Mouse (Mus musculus) MEL (cell line): ENCODE results near the gene Adamts18. TPM values are rescaled to one million over a fixed set of nuclear protein-coding genes. Genes with fewer than 3 reads are reported as not detected.

Experiments
- DNase-seq: peaks from one replicate; pipeline ENCODE4 v3.0.0; 2011; ENCODE audit warnings: low read depth, low spot score
- H3K27ac ChIP-seq: 2 replicates; pipeline ENCODE4 v1.5.1; 2012; ENCODE audit warnings: low read depth, mild to moderate bottlenecking, control low read depth, low read length, moderate library complexity; ENCODE audit not compliant: control insufficient read depth
- H3K27me3 ChIP-seq, 2 experiments: fragments of 150-350 bp in 1 of 2; sonication (generic) in 1 of 2; 2 replicates each; pipeline ENCODE4 v1.6.1; 2012; ENCODE audit warnings: low read length in 2 of 2, mild to moderate bottlenecking in 2 of 2, improper control_type of control experiment in 1 of 2, moderate library complexity in 1 of 2; ENCODE audit not compliant: insufficient read depth in 2 of 2, control insufficient read depth in 1 of 2
- H3K36me3 ChIP-seq, 2 experiments: 2 replicates each; pipeline ENCODE4 v1.6.1; 2012 to 2014; ENCODE audit warnings: low read length in 2 of 2, improper control_type of control experiment in 1 of 2, inconsistent platforms in 1 of 2, mild to moderate bottlenecking in 1 of 2; ENCODE audit not compliant: insufficient read depth in 2 of 2, control insufficient read depth in 1 of 2
- H3K4me1 ChIP-seq, 2 experiments: fragments of 150-350 bp in 1 of 2; sonication (generic) in 1 of 2; 2 replicates each; pipeline ENCODE4 v1.6.1; 2012; ENCODE audit warnings: low read length in 2 of 2, improper control_type of control experiment in 1 of 2, mild to moderate bottlenecking in 1 of 2; ENCODE audit not compliant: insufficient read depth in 2 of 2, control insufficient read depth in 1 of 2
- H3K4me3 ChIP-seq, 2 experiments: fragments of 150-350 bp in 1 of 2; sonication (generic) in 1 of 2; 2 replicates each; pipeline ENCODE4 v1.5.1; 2012; ENCODE audit warnings: low read depth in 2 of 2, low read length in 2 of 2, mild to moderate bottlenecking in 2 of 2, moderate library complexity in 2 of 2, control low read depth in 1 of 2, improper control_type of control experiment in 1 of 2; ENCODE audit not compliant: control insufficient read depth in 1 of 2, insufficient read depth in 1 of 2
- H3K79me2 ChIP-seq: 2 replicates; pipeline ENCODE4 v1.6.1; 2012; ENCODE audit warnings: mild to moderate bottlenecking, low read length, moderate library complexity; ENCODE audit not compliant: control insufficient read depth, poor library complexity, insufficient read depth
- H3K9ac ChIP-seq: 2 replicates; pipeline ENCODE4 v1.6.1; 2012; ENCODE audit warnings: low read depth, mild to moderate bottlenecking, control low read depth, low read length, moderate library complexity; ENCODE audit not compliant: control insufficient read depth, poor library complexity, severe bottlenecking
- H3K9me3 ChIP-seq: fragments of 150-350 bp; sonication (generic); replicated peaks from 2 replicates; pipeline ENCODE4 v1.6.1; 2012; ENCODE audit warnings: mild to moderate bottlenecking, low read length, improper control_type of control experiment, moderate library complexity; ENCODE audit not compliant: insufficient read depth
- CHD1 ChIP-seq: IDR thresholded peaks from 2 replicates; pipeline ENCODE4 v1.6.1; 2012; ENCODE audit warnings: low read depth, mild to moderate bottlenecking, inconsistent platforms, low read length, improper control_type of control experiment
- CTCF ChIP-seq, 3 experiments: IDR thresholded peaks in 2 of 3; conservative IDR thresholded peaks in 1 of 3; 2 replicates each; pipeline ENCODE4 v1.5.1; 2011 to 2012; ENCODE audit warnings: low read length in 3 of 3, low read depth in 2 of 3, mild to moderate bottlenecking in 2 of 3, improper control_type of control experiment in 1 of 3, inconsistent platforms in 1 of 3, mixed read lengths in 1 of 3, moderate library complexity in 1 of 3; ENCODE audit not compliant: control insufficient read depth in 1 of 3, insufficient read depth in 1 of 3, poor library complexity in 1 of 3, severe bottlenecking in 1 of 3
- E2F4 ChIP-seq: IDR thresholded peaks from 2 replicates; pipeline ENCODE4 v1.6.1; 2011; ENCODE audit warnings: low read depth, low read length, improper control_type of control experiment, borderline replicate concordance
- HCFC1 ChIP-seq: IDR thresholded peaks from 2 replicates; pipeline ENCODE4 v1.6.1; 2012; ENCODE audit warnings: low read depth, mild to moderate bottlenecking, inconsistent platforms, low read length, improper control_type of control experiment, moderate library complexity
- KAT2A ChIP-seq: conservative IDR thresholded peaks from 2 replicates; pipeline ENCODE4 v1.6.1; 2012; ENCODE audit warnings: low read depth, low read length, improper control_type of control experiment, inconsistent platforms
- MAX ChIP-seq: IDR thresholded peaks from 2 replicates; pipeline ENCODE4 v1.6.1; 2011; ENCODE audit warnings: low read length, improper control_type of control experiment
- MAZ ChIP-seq: IDR thresholded peaks from 2 replicates; pipeline ENCODE4 v1.6.1; 2012; ENCODE audit warnings: low read depth, mild to moderate bottlenecking, inconsistent platforms, low read length, improper control_type of control experiment
- MYB ChIP-seq: IDR thresholded peaks from 2 replicates; pipeline ENCODE4 v1.6.1; 2011; ENCODE audit warnings: mild to moderate bottlenecking, low read depth, low read length, improper control_type of control experiment
- MYC ChIP-seq: IDR thresholded peaks from 2 replicates; pipeline ENCODE4 v1.6.1; 2011; ENCODE audit warnings: low read depth, mild to moderate bottlenecking, low read length, improper control_type of control experiment, moderate library complexity
- POLR2A ChIP-seq, 2 experiments: IDR thresholded peaks; 2 replicates each; pipeline ENCODE4 v1.6.1; 2011 to 2012; ENCODE audit warnings: low read length in 2 of 2, mild to moderate bottlenecking in 2 of 2, control low read depth in 1 of 2, improper control_type of control experiment in 1 of 2, low read depth in 1 of 2, moderate library complexity in 1 of 2; ENCODE audit not compliant: control insufficient read depth in 1 of 2, insufficient read depth in 1 of 2, poor library complexity in 1 of 2
- POLR2AphosphoS2 ChIP-seq: IDR thresholded peaks from 2 replicates; pipeline ENCODE4 v1.6.1; 2011; ENCODE audit warnings: low read length, improper control_type of control experiment
- POLR2AphosphoS5 ChIP-seq: IDR thresholded peaks from 2 replicates; pipeline ENCODE4 v1.6.1; 2012; ENCODE audit warnings: low read depth, borderline replicate concordance, mild to moderate bottlenecking, inconsistent platforms, low read length, moderate library complexity, mixed read lengths
- RAD21 ChIP-seq: IDR thresholded peaks from 2 replicates; pipeline ENCODE4 v1.6.1; 2011; ENCODE audit warnings: mild to moderate bottlenecking, low read depth, low read length, improper control_type of control experiment
- RCOR1 ChIP-seq: IDR thresholded peaks from 2 replicates; pipeline ENCODE4 v1.6.1; 2012; ENCODE audit warnings: low read depth, mild to moderate bottlenecking, inconsistent platforms, low read length, improper control_type of control experiment
- SIN3A ChIP-seq: IDR thresholded peaks from 2 replicates; pipeline ENCODE4 v1.6.1; 2012; ENCODE audit warnings: low read length, improper control_type of control experiment, inconsistent platforms
- SMC3 ChIP-seq: IDR thresholded peaks from 2 replicates; pipeline ENCODE4 v1.6.1; 2011; ENCODE audit warnings: low read depth, low read length, improper control_type of control experiment
- TAL1 ChIP-seq: IDR thresholded peaks from 2 replicates; pipeline ENCODE4 v1.6.1; 2012; ENCODE audit warnings: mild to moderate bottlenecking, inconsistent platforms, low read length, moderate library complexity, mixed read lengths
- TCF12 ChIP-seq: IDR thresholded peaks from 2 replicates; pipeline ENCODE4 v1.6.1; 2014; ENCODE audit warnings: low read depth, mild to moderate bottlenecking, inconsistent platforms, low read length, improper control_type of control experiment, moderate library complexity
- UBTF ChIP-seq: IDR thresholded peaks from 2 replicates; pipeline ENCODE4 v1.6.1; 2012; ENCODE audit warnings: low read depth, mild to moderate bottlenecking, inconsistent platforms, low read length, improper control_type of control experiment, moderate library complexity, borderline replicate concordance; ENCODE audit not compliant: insufficient read depth
- ZC3H11A ChIP-seq: IDR thresholded peaks from 2 replicates; pipeline ENCODE4 v1.6.1; 2012; ENCODE audit warnings: low read depth, mild to moderate bottlenecking, inconsistent platforms, low read length, improper control_type of control experiment
- ZMIZ1 ChIP-seq: IDR thresholded peaks from 2 replicates; pipeline ENCODE4 v1.6.1; 2012; ENCODE audit warnings: low read depth, mild to moderate bottlenecking, inconsistent platforms, low read length, improper control_type of control experiment, moderate library complexity
- ZNF384 ChIP-seq: IDR thresholded peaks from 2 replicates; pipeline ENCODE4 v1.6.1; 2012; ENCODE audit warnings: low read depth, mild to moderate bottlenecking, inconsistent platforms, low read length, improper control_type of control experiment
- polyA plus RNA-seq, 2 experiments: library from polyadenylated mRNA; stranded (reverse) in 1 of 2; unstranded in 1 of 2; fragments of >175 nt in 1 of 2; fragments of >200 nt in 1 of 2; gene quantifications; 2 replicates each; pipeline versions ENCODE4 v1.2.1 to v1.2.4; 2012; ENCODE audit warnings: low replicate concordance in 2 of 2, low read depth in 1 of 2; ENCODE audit not compliant: insufficient read length in 2 of 2, insufficient read depth in 1 of 2, missing spikeins in 1 of 2
- total RNA-seq: library from RNA; depleted of rRNA; stranded (reverse); fragments of 300-350 nt; gene quantifications from 2 replicates; pipeline ENCODE4 v1.2.3, GENCODE M21; 2012

The Adamts18 gene
- total and polyA plus RNA-seq, 3 experiments, result not detected

DNA sequence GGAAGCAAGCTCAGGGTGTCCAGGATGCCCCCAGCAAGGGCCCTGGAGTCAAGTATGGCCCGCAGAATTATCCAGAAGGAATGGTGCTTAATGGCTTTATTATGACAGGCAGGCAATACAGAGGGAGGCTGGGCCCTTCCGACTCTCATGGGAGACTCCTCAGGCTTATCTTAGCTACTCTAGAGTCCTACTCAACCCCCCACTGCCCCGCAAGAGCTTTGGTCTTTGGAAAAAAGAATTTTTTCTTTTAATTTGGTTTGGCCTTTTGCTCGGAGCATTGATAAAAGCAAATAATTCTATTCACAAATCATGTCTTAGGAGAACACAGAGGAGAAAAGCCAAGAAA lies 11.0 kb downstream of the Adamts18 start:
- H3K4me3 ChIP-seq, result no peak overlapping the region
- no peak overlapping the region for H3K27ac ChIP-seq
- no peaks in the 10 kb centered on the region for H3K36me3 ChIP-seq
- TF ChIP-seq POLR2AphosphoS2 (no peak), RAD21 (no peak), SIN3A (no peak), MYC (no peak)
- DNase-seq, result no peak
- H3K9ac ChIP-seq, result no peak overlapping the region
- no peaks in the 10 kb centered on the region for H3K79me2 ChIP-seq
- no peaks in the 10 kb centered on the region for H3K9me3 ChIP-seq
- H3K4me1 ChIP-seq, result no peaks in the 10 kb centered on the region
- H3K27me3 ChIP-seq, result no peaks in the 10 kb centered on the region

DNA sequence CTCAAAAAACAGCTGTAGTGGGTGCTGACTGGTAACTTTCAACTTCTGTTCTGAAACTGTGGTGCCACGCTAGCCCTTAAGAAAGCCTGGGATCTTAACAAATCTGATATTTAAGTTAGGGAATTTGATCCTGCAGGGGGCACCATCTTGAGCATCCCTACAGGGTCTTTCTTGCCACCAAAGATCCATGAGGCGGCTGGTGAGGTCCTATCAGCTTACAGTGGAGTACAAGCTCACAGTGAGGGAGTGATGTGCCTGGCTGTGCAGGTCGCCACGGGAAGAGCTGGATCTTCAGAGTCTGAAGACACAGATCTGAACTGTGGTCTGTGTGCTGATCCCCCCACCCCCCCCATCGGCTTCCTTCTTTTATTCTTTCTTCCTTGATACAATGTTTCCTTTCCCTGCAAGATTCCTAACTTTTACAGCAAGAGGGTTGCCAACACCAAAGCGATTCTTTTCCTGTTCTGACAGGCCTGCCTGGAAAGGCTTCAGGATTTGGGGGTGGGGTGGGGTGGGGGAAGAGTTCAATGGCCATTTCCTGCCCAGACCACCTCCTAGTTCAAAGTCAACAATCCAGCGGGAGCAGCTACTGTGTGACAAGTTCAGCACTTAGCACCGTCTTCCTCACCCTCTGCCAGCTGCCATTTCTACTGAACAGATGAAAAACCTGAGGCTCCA lies 11.5 kb downstream of the Adamts18 start:
- TF ChIP-seq UBTF (no peak), MYB (no peak), CHD1 (no peak), TAL1 (no peak), E2F4 (no peak), SMC3 (no peak), POLR2AphosphoS5 (no peak), TCF12 (no peak), ZNF384 (no peak), RCOR1 (no peak), MYC (no peak), ZC3H11A (no peak), RAD21 (no peak), MAX (no peak), KAT2A (no peak), CTCF (IDR thresholded peaks at IDR 0.05 in 2 of 3, conservative IDR thresholded peaks at IDR 0.05 in 1 of 3; ENCODE audit: control insufficient read depth in 1 of 3, insufficient read depth in 1 of 3, low read depth in 2 of 3, low read length in 3 of 3, poor library complexity in 1 of 3, severe bottlenecking in 1 of 3) (no peak), HCFC1 (no peak), POLR2A (IDR thresholded peaks at IDR 0.05; ENCODE audit: control insufficient read depth in 1 of 2, insufficient read depth in 1 of 2, low read depth in 1 of 2, low read length in 2 of 2, poor library complexity in 1 of 2) (no peak), ZMIZ1 (no peak), MAZ (no peak)
- TF ChIP-seq, all 39 proteins: peak for 0
- Histone ChIP-seq H3K4me3 (no peak overlapping the region), H3K27ac (no peak overlapping the region), H3K9me3 (no peaks in the 10 kb centered on the region), H3K4me1 (no peaks in the 10 kb centered on the region), H3K36me3 (no peaks in the 10 kb centered on the region), H3K27me3 (no peaks in the 10 kb centered on the region), H3K79me2 (no peaks in the 10 kb centered on the region), H3K9ac (no peak overlapping the region)
- DNase-seq, result no peak
